Mouse (Mus musculus) embryonic facial prominence, embryonic 14.5 days (tissue): ENCODE results near the gene Slc25a44. TPM values are rescaled to one million over a fixed set of nuclear protein-coding genes. Genes with fewer than 3 reads are reported as not detected.
"Not testable (repeated sequence)": the region's sequence is repeated elsewhere in the genome, so short reads cannot be mapped to it uniquely, and the experiment has no call there.

Experiments
- ATAC-seq: fragments of 200-750 bp; cut with Nextera tagmentation; 2 replicates; pipeline ENCODE4 v1.8.0; 2017; ENCODE audit warnings: low read depth, moderate number of reproducible peaks, moderate TSS enrichment
- DNase-seq: peaks from one replicate; pipeline ENCODE4 v3.0.0-alpha.2; 2015; ENCODE audit warnings: low spot score
- H3K27ac ChIP-seq: fragments of 300-500 bp; sonication (generic); replicated peaks from 2 replicates; pipeline ENCODE4 v1.5.1; 2014; ENCODE audit warnings: low read depth, mild to moderate bottlenecking, low read length, moderate library complexity
- H3K27me3 ChIP-seq: fragments of 300-500 bp; sonication (generic); replicated peaks from 2 replicates; pipeline ENCODE4 v1.6.1; 2014; ENCODE audit warnings: low read length; ENCODE audit not compliant: control insufficient read depth, insufficient read depth
- H3K36me3 ChIP-seq: fragments of 300-500 bp; sonication (generic); 2 replicates; pipeline ENCODE4 v1.6.1; 2014; ENCODE audit warnings: low read length, mixed read lengths; ENCODE audit not compliant: control insufficient read depth, insufficient read depth
- H3K4me1 ChIP-seq: fragments of 300-500 bp; sonication (generic); 2 replicates; pipeline ENCODE4 v1.6.1; 2014; ENCODE audit warnings: antibody characterized with exemption, low read length; ENCODE audit not compliant: control insufficient read depth, insufficient read depth
- H3K4me2 ChIP-seq: fragments of 300-500 bp; sonication (generic); 2 replicates; pipeline ENCODE4 v1.6.1; 2014; ENCODE audit warnings: low read depth, mild to moderate bottlenecking, low read length, moderate library complexity, mixed read lengths
- H3K4me3 ChIP-seq: fragments of 300-500 bp; sonication (generic); 2 replicates; pipeline ENCODE4 v1.5.1; 2014; ENCODE audit warnings: low read depth, mild to moderate bottlenecking, low read length
- H3K9ac ChIP-seq: fragments of 300-500 bp; sonication (generic); 2 replicates; pipeline ENCODE4 v1.6.1; 2014; ENCODE audit warnings: low read depth, mild to moderate bottlenecking, low read length, moderate library complexity, mixed read lengths
- H3K9me3 ChIP-seq: fragments of 300-500 bp; sonication (generic); 2 replicates; pipeline ENCODE4 v1.6.1; 2016; ENCODE audit warnings: low read length; ENCODE audit not compliant: control insufficient read depth
- WGBS: fragments of 180-500 bp; shearing (Covaris S2); extraction: QIAGEN DNeasy Blood & Tissue Kit; methylation state at CpG from one replicate; pipeline ENCODE4 v1.1.7; 2014; 5-methylcytosine and 5-hydroxymethylcytosine counted together
- polyA plus RNA-seq: library from polyadenylated mRNA; unstranded; fragments of >200 nt; fragmentation: Nextera tagmentation; extraction: Ambion mirVana; gene quantifications from 2 replicates; pipeline ENCODE4 v1.2.1, GENCODE M21; 2014

Gene Slc25a44
- polyA plus RNA-seq, 1 experiment from 2014 or later, result 18.1 TPM

- Histone ChIP-seq H3K4me2 (peak overlapping the region; percentile 49), H3K4me3 (peak overlapping the region; percentile 24), H3K9ac (peak overlapping the region; percentile 47), H3K27ac (0 out of 2 replicates have a peak overlapping the region, but pooled peaks have one; percentile 21)
- ATAC-seq (peak; percentile 96), DNase-seq (peak; percentile 79)
- not testable (repeated sequence) for H3K36me3 ChIP-seq, H3K9me3 ChIP-seq, H3K27me3 ChIP-seq, H3K4me1 ChIP-seq
- 8% methylated on average over 16 of the region's 19 CpGs for WGBS
Observed at GRCm38 (mm10) chr3:88375750-88376626, 49.0 kb downstream of the Slc25a44 start.

GRCm38 (mm10) chr3:88372643-88373042, 52.3 kb downstream of the Slc25a44 start, which contains the start of gene Bglap3:
Gene Bglap3, minus strand, starts transcription at chr3:88372743.
- not testable (repeated sequence) for ATAC-seq, H3K9ac ChIP-seq, H3K9me3 ChIP-seq, H3K27ac ChIP-seq, H3K4me3 ChIP-seq, H3K4me2 ChIP-seq, DNase-seq, H3K36me3 ChIP-seq, H3K4me1 ChIP-seq, H3K27me3 ChIP-seq
- 91% methylated on average over 9 of the region's 9 CpGs for WGBS

GRCm38 (mm10) chr3:88368511-88368910, 56.4 kb downstream of the Slc25a44 start:
- WGBS, result 77% methylated on average over 7 of the region's 7 CpGs
- not testable (repeated sequence) for H3K4me3 ChIP-seq

GRCm38 (mm10) chr3:88367517-88367916, 57.4 kb downstream of the Slc25a44 start:
- Histone ChIP-seq H3K4me2 (peak overlapping the region; percentile 46; the same call in 1 of the 2 replicates), H3K27me3 (peaks cover 16% of the 10 kb centered on the region)
- not testable (repeated sequence) for H3K9me3 ChIP-seq, H3K27ac ChIP-seq, H3K4me1 ChIP-seq, H3K36me3 ChIP-seq, H3K4me3 ChIP-seq, ATAC-seq, H3K9ac ChIP-seq, DNase-seq
- 45% methylated on average over 3 of the region's 7 CpGs for WGBS

More at GRCm38 (mm10) chr3:88368511-88368910, 56.4 kb downstream of the Slc25a44 start:
- H3K36me3 ChIP-seq, H3K9me3 ChIP-seq, H3K9ac ChIP-seq, H3K27ac ChIP-seq, H3K4me2 ChIP-seq, DNase-seq, H3K4me1 ChIP-seq, ATAC-seq: not testable (repeated sequence)
- H3K27me3 ChIP-seq, result peaks cover 16% of the 10 kb centered on the region

GRCm38 (mm10) chr3:88366830-88367428, 58.0 kb downstream of the Slc25a44 start:
- 1% methylated on average over 15 of the region's 22 CpGs for WGBS
- ATAC-seq, result peak; percentile 86
- Histone ChIP-seq H3K4me2 (peak overlapping the region; percentile 46), H3K27me3 (peaks cover 16% of the 10 kb centered on the region), H3K4me3 (peak overlapping the region; percentile 24; the same call in 1 of the 2 replicates)
- H3K9me3 ChIP-seq, H3K4me1 ChIP-seq, H3K27ac ChIP-seq, H3K36me3 ChIP-seq, H3K9ac ChIP-seq: not testable (repeated sequence)
- DNase-seq, result peak; percentile 45

GRCm38 (mm10) chr3:88365705-88366361, 59.1 kb downstream of the Slc25a44 start:
- Histone ChIP-seq H3K4me1 (peaks cover 6% of the 10 kb centered on the region; the same call in 1 of the 2 replicates), H3K9ac (no peak overlapping the region), H3K27ac (no peak overlapping the region), H3K4me3 (no peak overlapping the region), H3K27me3 (peaks cover 16% of the 10 kb centered on the region), H3K4me2 (no peak overlapping the region), H3K36me3 (peaks cover 17% of the 10 kb centered on the region), H3K9me3 (peaks cover 6% of the 10 kb centered on the region; the same call in 1 of the 2 replicates)
- DNase-seq (no peak), ATAC-seq (no peak)
- 47% methylated on average over 32 of the region's 34 CpGs for WGBS

- 0 out of 2 replicates have a peak, but pooled peaks have one; percentile 22 for ATAC-seq
- Histone ChIP-seq H3K27ac (peak within 1 kb of the TSS; percentile 48; the same call in 1 of the 2 replicates), H3K9ac (peak within 1 kb of the TSS; percentile 42; the same call in 1 of the 2 replicates), H3K4me1 (peaks cover 6% of the 10 kb centered on the region; the same call in 1 of the 2 replicates), H3K4me3 (peak within 1 kb of the TSS; percentile 5; the same call in 1 of the 2 replicates), H3K36me3 (peaks cover 32% of the 10 kb centered on the region), H3K4me2 (peak within 1 kb of the TSS; percentile 41), H3K9me3 (no peaks in the 10 kb centered on the region), H3K27me3 (peaks cover 16% of the 10 kb centered on the region)
- WGBS, result 2% methylated on average over 15 of the region's 16 CpGs
- DNase-seq, result peak; percentile 47
Observed at GRCm38 (mm10) chr3:88364337-88364736, 60.6 kb downstream of the Slc25a44 start, which contains the start of gene Paqr6. Gene Paqr6, plus strand, starts transcription at chr3:88364584.

GRCm38 (mm10) chr3:88363700-88364099, 61.2 kb downstream of the Slc25a44 start:
- DNase-seq (no peak), ATAC-seq (no peak)
- Histone ChIP-seq H3K27me3 (peaks cover 16% of the 10 kb centered on the region), H3K9ac (no peak overlapping the region), H3K4me3 (no peak overlapping the region), H3K4me2 (no peak overlapping the region), H3K9me3 (no peaks in the 10 kb centered on the region), H3K4me1 (peaks cover 6% of the 10 kb centered on the region; the same call in 1 of the 2 replicates), H3K36me3 (peaks cover 38% of the 10 kb centered on the region), H3K27ac (peak overlapping the region; percentile 48; the same call in 1 of the 2 replicates)
- 46% methylated on average over 4 of the region's 4 CpGs for WGBS
